Mouse (Mus musculus) forebrain, embryonic 10.5 days (tissue): ENCODE data around the gene Hmgn1. TPM values are rescaled to one million over a fixed set of nuclear protein-coding genes. Genes with fewer than 3 reads are reported as not detected.
"Not testable (repeated sequence)": the region's sequence is repeated elsewhere in the genome, so short reads cannot be mapped to it uniquely, and the experiment has no call there.

Experiments used
- DNase-seq: peaks from one replicate; pipeline ENCODE4 v3.0.0-alpha.2; 2017; ENCODE audit warnings: low spot score; ENCODE audit errors: extremely low spot score
- H3K27ac ChIP-seq: fragments of 300-500 bp; sonication (generic); 2 replicates; pipeline ENCODE4 v1.5.1; 2016; ENCODE audit warnings: mild to moderate bottlenecking
- H3K27me3 ChIP-seq: fragments of 300-500 bp; sonication (generic); 2 replicates; pipeline ENCODE4 v1.6.1; 2016; ENCODE audit warnings: mild to moderate bottlenecking; ENCODE audit not compliant: poor library complexity, severe bottlenecking
- H3K36me3 ChIP-seq: fragments of 300-500 bp; sonication (generic); replicated peaks from 2 replicates; pipeline ENCODE4 v1.6.1; 2016; ENCODE audit warnings: mild to moderate bottlenecking, moderate library complexity
- H3K4me1 ChIP-seq: fragments of 300-500 bp; sonication (generic); 2 replicates; pipeline ENCODE4 v1.6.1; 2016
- H3K4me3 ChIP-seq: fragments of 300-500 bp; sonication (generic); 2 replicates; pipeline ENCODE4 v1.5.1; 2016; ENCODE audit warnings: mild to moderate bottlenecking, moderate library complexity
- H3K9me3 ChIP-seq: fragments of 300-500 bp; sonication (generic); 2 replicates; pipeline ENCODE4 v1.6.1; 2016; ENCODE audit warnings: mild to moderate bottlenecking, moderate library complexity
- WGBS: fragments of 180-500 bp; shearing (Covaris S2); methylation state at CpG from one replicate; pipeline ENCODE4 v1.1.7; 2016; 5-methylcytosine and 5-hydroxymethylcytosine counted together
- polyA plus RNA-seq: library from polyadenylated mRNA; unstranded; fragments of >200 nt; fragmentation: Nextera tagmentation; extraction: Ambion mirVana; gene quantifications from 2 replicates; pipeline ENCODE4 v1.2.1, GENCODE M21; 2016

The Hmgn1 gene
- polyA plus RNA-seq, 1 experiment from 2014 or later: 851 TPM

GRCm38 (mm10) chr16:96154476-96154875, 26.9 kb upstream of the Hmgn1 start:
- Histone ChIP-seq H3K4me1 (peaks cover 11% of the 10 kb centered on the region), H3K9me3 (no peaks in the 10 kb centered on the region), H3K4me3 (no peak overlapping the region), H3K27me3 (no peaks in the 10 kb centered on the region), H3K27ac (no peak overlapping the region), H3K36me3 (peaks cover 64% of the 10 kb centered on the region)
- 91% methylated on average over 2 of the region's 2 CpGs for WGBS
- DNase-seq: no peak

DNA sequence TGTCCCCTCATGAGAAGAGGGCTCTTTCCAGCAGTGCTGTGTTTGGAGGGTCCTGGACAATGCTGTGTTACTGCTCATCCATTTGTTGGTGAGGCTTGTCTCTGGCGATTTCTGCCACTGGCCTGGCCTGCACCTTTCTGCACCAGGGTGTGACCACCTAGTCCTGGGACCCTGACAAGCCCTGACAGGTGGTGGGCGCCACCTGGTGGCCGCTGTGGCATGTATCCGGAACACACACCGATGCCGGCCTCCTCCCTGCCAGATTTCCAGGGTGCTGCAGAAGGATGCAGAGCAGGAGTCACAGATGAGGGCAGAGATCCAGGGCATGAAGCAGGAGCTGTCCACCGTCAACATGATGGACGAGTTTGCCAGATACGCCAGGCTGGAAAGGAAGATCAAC, 24.0 kb upstream of the Hmgn1 start:
- Histone ChIP-seq H3K4me1 (peaks cover 13% of the 10 kb centered on the region), H3K27me3 (no peaks in the 10 kb centered on the region), H3K36me3 (peaks cover 59% of the 10 kb centered on the region), H3K4me3 (no peak overlapping the region), H3K9me3 (no peaks in the 10 kb centered on the region), H3K27ac (no peak overlapping the region)
- DNase-seq: peak; percentile 79
- WGBS: 29% methylated on average over 9 of the region's 9 CpGs

DNA sequence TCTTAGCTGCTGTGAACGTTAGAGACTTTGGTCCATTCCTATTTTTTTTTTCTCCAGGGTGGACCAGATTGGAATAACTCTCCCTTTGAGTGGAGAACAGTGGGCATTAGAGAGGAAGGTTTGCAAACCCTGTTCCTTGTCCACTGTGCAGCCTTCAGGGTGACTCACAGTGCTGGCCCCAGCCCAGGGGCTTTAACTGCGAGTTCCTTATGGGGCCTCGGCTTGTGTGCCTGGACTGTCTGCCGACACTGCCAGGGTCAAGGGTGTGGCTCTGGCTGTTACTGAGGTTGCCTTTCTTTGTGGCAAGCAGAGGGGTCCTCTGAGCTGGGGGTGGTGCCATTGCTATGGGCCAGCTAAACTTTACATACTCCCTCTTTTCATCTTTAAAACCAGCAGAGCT, 23.5 kb upstream of the Hmgn1 start:
- WGBS: 71% methylated on average over 4 of the region's 4 CpGs
- Histone ChIP-seq H3K27me3 (no peaks in the 10 kb centered on the region), H3K9me3 (no peaks in the 10 kb centered on the region), H3K4me3 (no peak overlapping the region), H3K27ac (no peak overlapping the region), H3K4me1 (peaks cover 19% of the 10 kb centered on the region), H3K36me3 (peaks cover 55% of the 10 kb centered on the region)
- DNase-seq: no peak

DNA sequence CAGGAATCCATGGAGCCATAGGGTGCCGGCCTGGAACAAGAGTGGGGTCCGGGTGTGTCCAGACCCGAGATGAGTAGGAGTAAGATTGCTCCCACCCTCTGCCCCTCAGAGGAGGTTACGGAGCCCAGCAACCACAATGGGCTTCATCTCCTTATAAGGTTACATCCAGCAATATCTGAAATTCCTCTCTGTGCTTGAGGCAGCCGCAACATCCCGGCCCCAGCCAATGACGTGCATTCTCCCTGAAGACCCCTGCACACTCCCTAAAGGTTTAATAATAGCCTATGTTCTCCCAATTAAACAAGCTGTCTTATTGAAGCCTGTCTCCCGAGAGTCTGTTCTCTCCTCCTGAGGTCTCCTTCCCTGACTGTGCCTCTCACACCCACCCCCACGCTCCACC, 21.8 kb upstream of the Hmgn1 start:
- peaks cover 39% of the 10 kb centered on the region for H3K36me3 ChIP-seq
- H3K27ac ChIP-seq: no peak overlapping the region
- H3K4me1 ChIP-seq: peaks cover 27% of the 10 kb centered on the region
- DNase-seq: no peak
- no peak overlapping the region for H3K4me3 ChIP-seq
- 83% methylated on average over 9 of the region's 9 CpGs for WGBS
- H3K27me3 ChIP-seq: no peaks in the 10 kb centered on the region
- no peaks in the 10 kb centered on the region for H3K9me3 ChIP-seq

DNA sequence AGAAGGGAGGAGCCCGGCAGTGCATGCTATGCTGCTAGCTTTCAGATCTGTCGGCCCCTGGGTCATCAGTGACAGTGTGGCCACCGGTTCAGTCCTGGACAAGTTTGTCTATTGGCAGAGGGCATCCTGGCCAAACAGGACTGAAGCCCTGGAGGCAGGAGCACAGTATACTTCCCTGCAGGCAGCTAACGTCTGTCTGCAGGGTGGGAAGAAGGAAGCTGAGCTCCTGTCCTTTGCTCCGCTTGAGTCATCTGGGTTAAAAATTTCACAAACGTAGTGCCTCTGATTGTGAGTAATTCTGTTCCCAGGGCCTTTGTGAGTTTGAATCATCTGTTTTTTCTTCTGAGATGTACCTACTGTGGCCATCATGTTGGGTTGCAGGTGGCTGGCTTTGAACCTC, 21.3 kb upstream of the Hmgn1 start:
- WGBS: 84% methylated on average over 6 of the region's 6 CpGs
- Histone ChIP-seq H3K4me3 (no peak overlapping the region), H3K36me3 (peaks cover 34% of the 10 kb centered on the region), H3K27me3 (no peaks in the 10 kb centered on the region), H3K9me3 (no peaks in the 10 kb centered on the region), H3K27ac (no peak overlapping the region), H3K4me1 (peaks cover 27% of the 10 kb centered on the region)
- DNase-seq: no peak

DNA sequence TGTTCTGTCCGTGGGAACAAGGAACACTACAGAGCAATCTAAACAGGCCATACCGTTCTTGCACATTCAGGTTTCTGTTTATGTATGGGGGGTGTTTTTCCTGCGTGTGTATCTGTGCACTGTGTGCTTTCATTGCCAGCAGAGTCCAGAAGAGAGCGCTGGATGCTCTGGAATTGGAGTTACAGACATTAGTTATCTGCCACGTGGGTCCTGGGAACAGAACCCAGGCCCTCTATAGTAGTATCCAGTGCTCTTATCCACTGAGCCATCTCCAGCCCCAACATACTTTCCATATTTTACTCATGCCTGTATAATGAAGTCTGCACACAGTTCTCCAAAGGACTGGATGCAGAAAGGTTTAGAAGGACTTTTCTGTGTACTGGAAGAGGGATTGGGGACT, 18.3 kb upstream of the Hmgn1 start:
- 1% methylated on average over 5 of the region's 5 CpGs for WGBS
- H3K36me3 ChIP-seq: peaks cover 10% of the 10 kb centered on the region
- peaks cover 27% of the 10 kb centered on the region for H3K4me1 ChIP-seq
- no peak for DNase-seq
- peaks cover 9% of the 10 kb centered on the region for H3K9me3 ChIP-seq
- H3K27me3 ChIP-seq: no peaks in the 10 kb centered on the region
- peak overlapping the region; percentile 93 for H3K4me3 ChIP-seq
- H3K27ac ChIP-seq: peak overlapping the region; percentile 89

DNA sequence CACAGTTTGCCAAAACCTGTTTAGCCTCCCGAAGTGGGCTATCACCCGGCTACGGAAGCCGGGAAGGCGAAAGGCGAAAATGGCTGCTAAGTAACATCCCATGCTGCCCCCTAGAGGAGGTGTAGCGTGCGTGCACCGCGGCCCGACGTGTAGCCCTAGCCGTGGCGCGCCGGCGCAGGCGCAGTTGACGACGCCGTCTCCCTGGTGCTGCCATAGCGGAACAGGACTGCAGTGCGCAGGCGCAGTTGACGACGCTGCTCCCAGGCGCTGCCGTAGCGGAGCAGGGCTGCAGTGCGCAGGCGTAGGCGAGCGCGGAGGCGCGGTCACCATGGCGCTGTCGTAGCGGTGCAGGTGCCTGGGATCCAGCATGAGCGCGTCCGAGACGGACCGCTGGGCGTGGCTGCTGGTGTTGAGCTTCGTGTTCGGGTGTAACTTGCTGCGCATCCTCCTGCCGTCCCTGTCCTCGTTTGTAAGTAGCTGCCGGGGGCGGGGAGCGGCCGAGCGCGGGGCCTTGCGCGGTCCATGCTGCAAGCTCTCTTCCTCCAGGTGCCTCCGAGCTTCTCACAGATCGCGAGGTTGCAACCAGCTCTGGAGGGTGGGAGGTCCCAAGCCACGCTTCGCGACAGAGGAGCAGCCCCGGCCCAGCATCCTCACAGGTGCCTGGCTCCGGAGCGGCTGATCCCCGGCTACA, 17.7 kb upstream of the Hmgn1 start, which contains the start of gene Wrb:
TSS of gene Wrb (plus strand) at position 298 of the 691 bp plus-strand sequence.
- peak within 1 kb of the TSS; percentile 93 for H3K4me3 ChIP-seq

GRCm38 (mm10) chr16:96144748-96145109, 17.2 kb upstream of the Hmgn1 start:
- not testable (repeated sequence) for H3K27me3 ChIP-seq, DNase-seq
- peaks cover 10% of the 10 kb centered on the region for H3K36me3 ChIP-seq
- peak overlapping the region; percentile 89; the same call in 1 of the 2 replicates for H3K27ac ChIP-seq
- WGBS: 27% methylated on average over 6 of the region's 6 CpGs
- H3K9me3 ChIP-seq: peaks cover 17% of the 10 kb centered on the region
- peaks cover 27% of the 10 kb centered on the region for H3K4me1 ChIP-seq
- peak overlapping the region; percentile 93 for H3K4me3 ChIP-seq

More for the DNA sequence above, 17.7 kb upstream of the Hmgn1 start, which contains the start of gene Wrb:
- H3K36me3 ChIP-seq: peaks cover 10% of the 10 kb centered on the region
- peak; percentile 99 for DNase-seq
- under 1% methylated on average over 68 of the region's 68 CpGs for WGBS
- H3K27ac ChIP-seq: peak within 1 kb of the TSS; percentile 89
- peaks cover 27% of the 10 kb centered on the region for H3K4me1 ChIP-seq
- no peaks in the 10 kb centered on the region for H3K27me3 ChIP-seq
- peaks cover 12% of the 10 kb centered on the region for H3K9me3 ChIP-seq

GRCm38 (mm10) chr16:96128466-96128865, 937 bp upstream of the Hmgn1 start:
- H3K27me3 ChIP-seq: no peaks in the 10 kb centered on the region
- under 1% methylated on average over 9 of the region's 9 CpGs for WGBS

DNA sequence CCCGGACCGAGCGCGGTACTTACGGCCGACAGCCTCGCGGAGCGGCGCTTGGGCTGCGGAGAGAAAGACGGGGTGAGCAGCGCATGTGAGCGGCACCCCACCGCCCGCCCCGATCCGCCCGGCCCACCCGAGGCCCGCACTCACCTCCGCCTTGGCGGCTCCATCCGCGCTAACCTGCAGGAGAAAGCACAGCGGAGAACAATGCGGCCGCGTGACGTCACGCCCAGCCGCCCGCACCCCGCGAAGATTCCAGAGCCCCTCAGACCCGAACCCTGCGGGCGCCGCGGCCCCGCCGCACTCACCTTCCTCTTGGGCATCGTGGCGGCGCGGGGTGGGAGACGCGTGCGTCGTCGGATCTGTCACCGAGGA, 257 bp downstream of the Hmgn1 start:
- H3K4me1 ChIP-seq: peaks cover 40% of the 10 kb centered on the region
- H3K27ac ChIP-seq: peak overlapping the region; percentile 99
- DNase-seq: no peak
- H3K9me3 ChIP-seq: no peaks in the 10 kb centered on the region
- H3K36me3 ChIP-seq: peaks cover 44% of the 10 kb centered on the region
- no peaks in the 10 kb centered on the region for H3K27me3 ChIP-seq
- H3K4me3 ChIP-seq: peak overlapping the region; percentile 96
- under 1% methylated on average over 52 of the region's 52 CpGs for WGBS

More at GRCm38 (mm10) chr16:96128466-96128865, 937 bp upstream of the Hmgn1 start:
- Histone ChIP-seq H3K9me3 (no peaks in the 10 kb centered on the region), H3K4me1 (peaks cover 40% of the 10 kb centered on the region), H3K36me3 (peaks cover 32% of the 10 kb centered on the region), H3K4me3 (peak overlapping the region; percentile 96), H3K27ac (peak overlapping the region; percentile 99)
- DNase-seq: peak; percentile 36

DNA sequence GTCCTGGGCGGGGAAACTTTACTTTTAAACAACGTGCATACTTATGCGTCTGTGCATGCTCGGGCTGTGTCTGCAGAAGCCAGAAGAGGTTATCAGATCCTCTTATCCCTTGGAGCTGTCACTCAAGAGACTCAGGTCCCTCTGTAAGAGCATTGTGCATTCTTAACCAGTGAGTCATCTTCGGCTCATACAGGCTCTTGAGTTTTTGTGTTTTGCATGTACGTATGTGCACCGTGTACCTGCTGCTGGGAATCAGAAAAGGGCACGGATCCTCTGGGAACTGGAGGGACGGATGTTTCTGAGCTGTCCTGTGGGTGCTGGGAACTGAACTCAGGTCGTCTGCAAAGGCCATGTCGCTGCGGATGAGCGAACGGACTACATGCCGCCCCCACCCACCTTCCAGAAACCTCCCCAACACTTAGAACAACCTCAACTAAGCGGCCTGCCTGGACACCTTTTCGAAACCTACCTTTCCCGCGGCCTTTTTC, 801 bp downstream of the Hmgn1 start:
- 10% methylated on average over 19 of the region's 19 CpGs for WGBS
- peaks cover 49% of the 10 kb centered on the region for H3K36me3 ChIP-seq

GRCm38 (mm10) chr16:96120022-96120623, 7.4 kb downstream of the Hmgn1 start:
- Histone ChIP-seq H3K9me3 (no peaks in the 10 kb centered on the region), H3K4me1 (peaks cover 10% of the 10 kb centered on the region), H3K27ac (no peak overlapping the region), H3K4me3 (no peak overlapping the region), H3K36me3 (peaks cover 56% of the 10 kb centered on the region), H3K27me3 (no peaks in the 10 kb centered on the region)
- no peak for DNase-seq
- WGBS: 80% methylated on average over 4 of the region's 4 CpGs

More for the DNA sequence above, 801 bp downstream of the Hmgn1 start:
- peak overlapping the region; percentile 96 for H3K4me3 ChIP-seq
- peaks cover 40% of the 10 kb centered on the region for H3K4me1 ChIP-seq
- peak; percentile 41 for DNase-seq
- H3K27ac ChIP-seq: peak overlapping the region; percentile 99
- H3K27me3 ChIP-seq: no peaks in the 10 kb centered on the region
- no peaks in the 10 kb centered on the region for H3K9me3 ChIP-seq

DNA sequence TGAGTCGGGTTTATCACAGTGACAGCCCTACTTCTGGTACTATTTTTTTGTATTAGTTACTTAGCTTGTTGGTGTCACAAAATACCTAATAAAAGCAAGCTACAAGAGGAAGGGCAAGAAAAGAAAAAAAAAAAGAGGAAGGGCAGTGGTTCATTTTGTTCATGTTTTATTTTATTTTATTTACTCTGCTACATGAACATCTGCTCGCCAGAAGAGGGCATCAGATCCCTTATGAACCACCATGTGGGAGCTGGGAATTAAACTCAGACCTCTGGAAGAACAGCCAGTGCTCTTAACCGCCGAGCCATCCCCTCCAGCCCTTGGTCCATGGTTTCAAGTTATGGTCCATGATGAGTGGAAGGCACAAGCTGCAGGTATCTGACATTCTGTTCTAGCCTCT, 12.8 kb downstream of the Hmgn1 start:
- WGBS: 48% methylated on average over 4 of the region's 4 CpGs
- H3K9me3 ChIP-seq: no peaks in the 10 kb centered on the region

More for the DNA sequence above, 12.8 kb downstream of the Hmgn1 start:
- Histone ChIP-seq H3K4me1 (no peaks in the 10 kb centered on the region), H3K4me3 (no peak overlapping the region), H3K27me3 (no peaks in the 10 kb centered on the region), H3K27ac (no peak overlapping the region), H3K36me3 (0 out of 2 replicates have a peak, but pooled peaks cover 5% of the 10 kb centered on the region)
- DNase-seq: no peak
